Mouse (Mus musculus) liver, embryonic 14.5 days (tissue): Measurements from ENCODE around the gene Upp2.

Source experiments
- CTCF ChIP-seq: IDR thresholded peaks from 2 replicates; pipeline ENCODE4 v1.5.1; 2016; ENCODE audit warnings: antibody characterized with exemption, low read depth, control low read depth
- EP300 ChIP-seq: IDR thresholded peaks from 2 replicates; pipeline ENCODE4 v1.6.1; 2016; ENCODE audit warnings: antibody characterized with exemption, low read depth

GRCm38 (mm10) chr2:58529384-58529783 lies 37.7 kb upstream of the Upp2 start:
- TF ChIP-seq CTCF (no peak), EP300 (no peak)
